Mouse (Mus musculus) hindbrain, embryonic 16.5 days (tissue): Measurements from ENCODE around the gene Slc22a18. TPM values are rescaled to one million over a fixed set of nuclear protein-coding genes. Genes with fewer than 3 reads are reported as not detected.

Experiments
- ATAC-seq: fragments of 200-750 bp; cut with Nextera tagmentation; 2 replicates; pipeline ENCODE4 v1.8.0; 2017; ENCODE audit warnings: moderate TSS enrichment, moderate library complexity
- H3K27ac ChIP-seq: fragments of 300-500 bp; sonication (generic); 2 replicates; pipeline ENCODE4 v1.5.1; 2014; ENCODE audit warnings: low read depth, mild to moderate bottlenecking, control low read depth, low read length, moderate library complexity
- H3K27me3 ChIP-seq: fragments of 300-500 bp; sonication (generic); replicated peaks from 2 replicates; pipeline ENCODE4 v1.6.1; 2014; ENCODE audit warnings: low read length; ENCODE audit not compliant: control insufficient read depth, insufficient read depth
- H3K36me3 ChIP-seq: fragments of 300-500 bp; sonication (generic); 2 replicates; pipeline ENCODE4 v1.6.1; 2014; ENCODE audit warnings: mild to moderate bottlenecking, low read length, moderate library complexity, mixed read lengths; ENCODE audit not compliant: control insufficient read depth, insufficient read depth
- H3K4me1 ChIP-seq: fragments of 300-500 bp; sonication (generic); 2 replicates; pipeline ENCODE4 v1.6.1; 2014; ENCODE audit warnings: low read depth, low read length; ENCODE audit not compliant: control insufficient read depth, insufficient read depth
- H3K4me2 ChIP-seq: fragments of 300-500 bp; sonication (generic); 2 replicates; pipeline ENCODE4 v1.6.1; 2014; ENCODE audit warnings: mild to moderate bottlenecking, low read length, control low read depth, moderate library complexity
- H3K4me3 ChIP-seq: fragments of 300-500 bp; sonication (generic); 2 replicates; pipeline ENCODE4 v1.5.1; 2014; ENCODE audit warnings: mild to moderate bottlenecking, low read length, control low read depth, moderate library complexity
- H3K9ac ChIP-seq: fragments of 300-500 bp; sonication (generic); 2 replicates; pipeline ENCODE4 v1.6.1; 2014; ENCODE audit warnings: low read depth, mild to moderate bottlenecking, control low read depth, low read length, moderate library complexity
- H3K9me3 ChIP-seq: fragments of 300-500 bp; sonication (generic); 2 replicates; pipeline ENCODE4 v1.6.1; 2014; ENCODE audit warnings: mild to moderate bottlenecking, low read length, moderate library complexity; ENCODE audit not compliant: control insufficient read depth
- WGBS: fragments of 180-500 bp; shearing (Covaris S2); extraction: QIAGEN DNeasy Blood & Tissue Kit; methylation state at CpG from one replicate; pipeline ENCODE4 v1.1.7; 2014; 5-methylcytosine and 5-hydroxymethylcytosine counted together
- polyA plus RNA-seq: library from polyadenylated mRNA; unstranded; fragments of >200 nt; fragmentation: Nextera tagmentation; extraction: Ambion mirVana; gene quantifications from 2 replicates; pipeline ENCODE4 v1.2.1, GENCODE M21; 2015

Gene Slc22a18
- 0.79 and 1.00 TPM in 2 replicates for polyA plus RNA-seq

DNA sequence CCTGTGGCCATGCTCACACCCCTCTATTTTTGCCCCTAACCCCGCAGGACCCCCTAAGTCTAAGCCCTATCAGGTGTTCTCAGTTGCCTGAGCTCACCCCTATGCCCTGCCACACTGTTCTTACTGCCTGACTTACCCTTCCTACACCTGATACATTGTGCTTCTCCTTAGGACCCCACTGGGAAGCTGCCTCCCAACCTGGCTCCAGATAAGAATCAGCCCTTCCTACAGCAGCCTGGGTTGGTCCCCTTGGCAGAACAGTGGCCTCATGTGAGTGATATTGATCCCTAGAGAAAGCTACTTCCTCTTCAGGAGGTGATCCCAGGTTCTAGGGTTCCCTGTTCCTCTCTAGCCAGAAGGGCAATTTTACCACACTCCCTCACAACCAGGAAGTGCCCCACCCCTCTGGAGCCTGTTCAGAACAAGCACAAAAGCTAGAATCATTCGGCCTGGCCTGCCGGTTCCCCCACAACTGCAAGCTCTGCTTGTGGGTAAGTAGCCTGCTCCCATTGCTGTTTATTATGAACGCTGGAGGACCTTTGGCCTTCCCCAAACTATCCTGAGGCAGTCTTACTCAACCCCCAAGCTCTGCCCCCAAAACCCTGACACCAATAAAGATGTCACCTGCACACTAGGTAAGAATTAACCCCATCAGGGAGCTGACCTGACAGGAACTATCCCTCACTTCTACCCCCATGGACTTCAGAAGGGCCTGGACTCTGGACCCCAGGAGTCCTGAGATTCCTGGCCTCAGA, at the start of gene Slc22a18:
Slc22a18 (plus strand) TSS at position 390 of the 755 bp plus-strand sequence.
- WGBS, result 43% methylated on average over 4 of the region's 4 CpGs
- Histone ChIP-seq H3K4me1 (no peaks in the 10 kb centered on the region), H3K27me3 (no peaks in the 10 kb centered on the region)

DNA sequence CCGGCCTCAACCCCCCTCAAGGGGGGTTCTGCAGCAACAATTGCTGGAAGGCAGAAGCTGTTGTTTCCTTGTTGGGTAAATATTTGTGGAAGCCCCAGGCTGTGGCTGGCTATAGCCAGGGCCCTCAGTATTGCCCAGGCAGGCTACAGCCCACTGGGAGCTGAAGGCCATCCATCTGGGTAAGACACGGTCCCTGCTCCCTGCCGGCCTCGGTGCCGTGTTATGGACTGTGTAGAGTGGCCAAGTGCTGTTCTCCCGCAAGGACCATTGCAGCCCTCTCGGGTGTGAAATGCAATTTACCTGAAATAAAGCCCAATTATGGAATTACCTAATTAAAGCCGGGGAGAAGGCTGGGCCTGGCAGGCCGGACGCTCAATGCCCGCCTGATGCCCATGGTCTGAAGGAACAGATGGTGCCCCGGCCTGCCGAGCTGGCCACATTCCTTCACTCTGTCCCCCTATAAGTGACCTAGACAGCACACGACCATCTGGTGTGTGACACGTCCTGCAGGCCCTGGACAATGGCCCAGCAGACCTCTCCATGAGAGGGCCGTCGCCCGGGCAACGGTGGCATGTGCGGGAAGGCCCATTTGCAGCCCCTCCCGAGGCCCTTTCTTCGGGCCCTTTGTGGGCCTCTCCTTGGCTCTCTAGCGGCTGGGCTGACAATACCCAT, 45.3 kb upstream of the Slc22a18 start:
- WGBS, result 16% methylated on average over 23 of the region's 23 CpGs
- Histone ChIP-seq H3K36me3 (no peaks in the 10 kb centered on the region), H3K4me3 (no peak overlapping the region), H3K9me3 (no peaks in the 10 kb centered on the region), H3K9ac (peak overlapping the region; percentile 23; the same call in 1 of the 2 replicates), H3K4me1 (peaks cover 12% of the 10 kb centered on the region), H3K4me2 (no peak overlapping the region), H3K27me3 (no peaks in the 10 kb centered on the region; the same call in 1 of the 2 replicates), H3K27ac (no peak overlapping the region)
- peak; percentile 93 for ATAC-seq

More for the DNA sequence above, at the start of gene Slc22a18:
- no peak within 1 kb of the TSS for H3K4me2 ChIP-seq
- no peaks in the 10 kb centered on the region for H3K36me3 ChIP-seq
- no peak within 1 kb of the TSS for H3K9ac ChIP-seq
- no peak within 1 kb of the TSS for H3K27ac ChIP-seq
- no peak for ATAC-seq
- H3K4me3 ChIP-seq, result no peak within 1 kb of the TSS
- H3K9me3 ChIP-seq, result no peaks in the 10 kb centered on the region

DNA sequence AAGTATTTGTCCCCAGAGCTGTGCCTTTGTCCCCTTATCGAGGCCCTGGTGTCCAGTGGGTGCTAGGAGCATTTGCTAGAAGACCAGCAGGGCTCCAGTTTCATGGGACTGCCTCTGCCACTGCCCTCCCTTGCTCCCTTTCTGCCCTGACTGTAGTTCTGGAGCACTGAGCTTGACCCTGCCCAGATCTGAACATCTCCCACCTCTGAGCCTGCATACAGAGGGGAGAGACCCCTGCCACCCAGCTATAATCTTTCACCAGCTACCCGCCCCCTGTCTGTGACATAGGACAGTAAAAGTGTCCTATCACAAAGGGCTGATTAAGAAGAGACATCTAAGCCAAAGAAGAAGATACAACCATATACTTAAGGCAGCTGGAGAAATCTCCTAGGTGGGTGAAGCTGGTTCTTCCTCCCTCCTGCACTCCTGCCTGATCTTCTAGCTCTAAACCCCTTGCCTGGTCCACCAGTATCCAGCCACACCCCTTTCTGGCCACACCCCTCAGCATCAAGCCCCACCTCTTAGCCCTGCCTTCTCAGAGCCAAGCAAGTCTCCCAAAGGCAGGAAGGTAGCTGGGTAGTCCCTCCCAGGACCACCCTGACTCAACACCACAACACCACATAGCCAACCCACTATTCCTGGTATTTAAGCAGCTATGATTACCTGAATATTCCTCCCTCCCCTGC, 44.6 kb upstream of the Slc22a18 start:
- Histone ChIP-seq H3K4me3 (no peak overlapping the region), H3K27me3 (no peaks in the 10 kb centered on the region; the same call in 1 of the 2 replicates), H3K36me3 (no peaks in the 10 kb centered on the region), H3K4me1 (peaks cover 12% of the 10 kb centered on the region), H3K9ac (no peak overlapping the region), H3K4me2 (no peak overlapping the region), H3K9me3 (no peaks in the 10 kb centered on the region), H3K27ac (no peak overlapping the region)
- WGBS, result 53% methylated on average over 2 of the region's 2 CpGs
- peak; percentile 31; the same call in 1 of the 2 replicates for ATAC-seq

DNA sequence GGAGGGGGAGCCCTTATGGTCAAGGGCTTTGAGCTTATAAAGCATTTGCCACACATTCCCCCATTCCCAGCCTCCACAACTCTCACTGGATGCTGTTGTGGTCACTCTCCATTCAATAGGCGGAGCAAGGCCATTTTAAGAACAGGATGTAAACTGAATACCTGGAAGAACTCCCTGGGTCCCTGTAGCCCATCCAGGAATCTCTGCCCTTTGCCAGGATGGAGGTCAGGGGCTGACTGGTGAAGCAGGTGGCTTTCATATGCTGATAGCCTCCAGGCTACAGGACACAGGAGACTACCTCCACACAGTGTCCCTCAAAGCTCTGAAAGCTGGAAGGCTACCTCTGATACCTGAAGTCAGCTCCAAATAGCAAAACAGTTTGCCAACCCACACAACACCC, 40.9 kb upstream of the Slc22a18 start:
- 88% methylated on average over 1 of the region's 1 CpGs for WGBS
- no peak overlapping the region for H3K4me3 ChIP-seq
- ATAC-seq, result no peak
- H3K36me3 ChIP-seq, result no peaks in the 10 kb centered on the region
- peaks cover 15% of the 10 kb centered on the region for H3K4me1 ChIP-seq
- H3K9ac ChIP-seq, result no peak overlapping the region
- no peaks in the 10 kb centered on the region for H3K27me3 ChIP-seq
- no peaks in the 10 kb centered on the region for H3K9me3 ChIP-seq
- no peak overlapping the region for H3K27ac ChIP-seq
- no peak overlapping the region for H3K4me2 ChIP-seq

DNA sequence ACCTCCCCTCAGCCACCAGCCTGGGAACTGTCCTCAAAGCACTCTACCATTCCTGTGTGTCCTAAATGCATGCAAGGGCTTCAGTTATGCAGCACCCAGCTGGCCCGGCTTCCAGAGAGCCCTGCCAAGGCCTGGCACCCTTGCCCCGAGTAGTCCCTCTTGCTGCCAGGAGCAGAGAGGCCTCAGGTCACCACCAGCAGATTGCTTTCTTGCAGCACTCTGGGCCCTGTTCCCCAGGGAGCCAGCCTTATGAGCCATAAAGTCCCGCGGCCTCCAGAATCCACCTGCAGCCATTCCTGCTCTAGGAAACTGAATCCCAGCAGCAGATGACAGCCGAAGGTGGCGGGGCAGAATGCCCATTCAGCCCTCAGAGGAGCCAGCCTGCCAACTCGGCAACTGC, 40.2 kb upstream of the Slc22a18 start:
- Histone ChIP-seq H3K9ac (no peak overlapping the region), H3K27me3 (no peaks in the 10 kb centered on the region), H3K4me3 (no peak overlapping the region), H3K27ac (no peak overlapping the region), H3K9me3 (no peaks in the 10 kb centered on the region), H3K4me2 (no peak overlapping the region), H3K4me1 (peaks cover 13% of the 10 kb centered on the region), H3K36me3 (no peaks in the 10 kb centered on the region)
- ATAC-seq, result no peak
- WGBS, result 43% methylated on average over 7 of the region's 7 CpGs

DNA sequence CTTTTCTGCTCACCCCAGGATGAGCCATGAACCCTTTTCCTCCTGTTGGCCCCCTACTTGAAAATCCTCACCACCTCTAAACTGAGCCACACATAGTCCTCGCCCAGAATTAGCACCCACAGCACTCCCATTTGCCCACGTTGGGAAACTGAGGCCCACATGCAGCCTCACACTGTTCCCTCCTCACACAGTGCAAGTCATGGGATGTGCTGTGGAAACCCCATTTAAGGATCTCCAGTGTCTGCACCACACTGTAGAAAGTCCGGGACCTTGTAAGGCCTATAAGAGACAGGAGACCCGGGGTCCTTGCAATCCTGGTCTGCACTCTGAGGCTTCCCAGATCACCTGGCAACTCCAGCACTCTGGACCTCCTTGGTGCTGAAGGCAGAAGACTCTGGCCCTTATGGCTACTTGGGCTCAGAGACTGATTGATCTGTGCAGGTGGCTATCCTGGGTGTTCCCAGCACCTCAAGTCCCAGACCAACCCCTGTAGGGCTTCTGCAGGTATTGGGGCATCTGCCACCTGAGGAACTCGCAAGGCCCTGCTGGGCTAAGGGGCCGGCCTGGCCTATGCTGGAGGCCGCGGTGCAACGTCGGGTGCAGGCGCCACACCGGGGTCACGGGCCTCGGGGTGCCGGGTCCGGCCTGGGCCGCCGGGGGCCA, 36.2 kb upstream of the Slc22a18 start:
- H3K27me3 ChIP-seq, result no peaks in the 10 kb centered on the region; the same call in 1 of the 2 replicates
- H3K4me1 ChIP-seq, result peaks cover 12% of the 10 kb centered on the region
- H3K36me3 ChIP-seq, result no peaks in the 10 kb centered on the region
- H3K9ac ChIP-seq, result peak overlapping the region; percentile 76
- WGBS, result 18% methylated on average over 18 of the region's 18 CpGs
- no peaks in the 10 kb centered on the region for H3K9me3 ChIP-seq
- peak; percentile 48 for ATAC-seq
- H3K4me2 ChIP-seq, result peak overlapping the region; percentile 83
- H3K27ac ChIP-seq, result 0 out of 2 replicates have a peak overlapping the region, but pooled peaks have one; percentile 2
- peak overlapping the region; percentile 44 for H3K4me3 ChIP-seq

DNA sequence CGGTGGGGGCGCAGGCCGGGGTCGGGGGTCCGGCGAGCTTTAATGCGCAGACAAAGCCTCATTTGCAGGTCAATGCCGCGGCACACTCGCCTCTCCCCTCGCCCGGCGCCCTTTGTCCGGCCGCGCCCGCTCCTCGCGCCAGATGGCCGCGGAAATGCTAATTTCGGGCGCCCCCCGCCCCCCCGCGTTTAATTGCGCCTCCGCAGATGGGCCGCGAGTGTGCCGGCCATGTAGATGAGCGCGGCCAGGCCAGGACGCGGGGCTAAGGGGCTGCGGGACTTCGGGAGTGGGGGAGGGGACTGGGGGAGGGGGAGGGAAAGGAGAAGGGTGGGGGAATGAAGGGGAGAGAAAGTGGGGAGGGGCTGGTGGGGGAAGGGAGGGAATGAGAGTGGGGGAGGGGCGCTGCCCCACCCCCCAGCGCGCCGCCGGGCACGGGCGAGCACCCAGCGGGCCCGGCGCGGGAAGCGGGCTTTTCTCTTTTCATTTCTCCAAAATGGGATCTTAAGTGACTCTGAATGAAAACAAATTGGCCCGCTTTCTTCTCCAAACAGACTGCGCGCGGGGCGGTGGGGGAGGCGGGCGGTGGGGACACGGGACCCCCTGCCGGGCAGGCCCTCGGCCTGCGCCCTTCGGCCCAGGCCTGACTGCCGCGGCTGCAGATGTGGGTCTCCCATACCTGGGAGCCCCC, 35.5 kb upstream of the Slc22a18 start:
- H3K36me3 ChIP-seq, result no peaks in the 10 kb centered on the region
- 1% methylated on average over 62 of the region's 63 CpGs for WGBS
- ATAC-seq, result peak; percentile 71
- peak overlapping the region; percentile 76 for H3K9ac ChIP-seq
- peak overlapping the region; percentile 83 for H3K4me2 ChIP-seq
- H3K4me3 ChIP-seq, result peak overlapping the region; percentile 44
- H3K27ac ChIP-seq, result peak overlapping the region; percentile 18; the same call in 1 of the 2 replicates
- peaks cover 12% of the 10 kb centered on the region for H3K4me1 ChIP-seq
- H3K9me3 ChIP-seq, result no peaks in the 10 kb centered on the region
- H3K27me3 ChIP-seq, result no peaks in the 10 kb centered on the region; the same call in 1 of the 2 replicates

DNA sequence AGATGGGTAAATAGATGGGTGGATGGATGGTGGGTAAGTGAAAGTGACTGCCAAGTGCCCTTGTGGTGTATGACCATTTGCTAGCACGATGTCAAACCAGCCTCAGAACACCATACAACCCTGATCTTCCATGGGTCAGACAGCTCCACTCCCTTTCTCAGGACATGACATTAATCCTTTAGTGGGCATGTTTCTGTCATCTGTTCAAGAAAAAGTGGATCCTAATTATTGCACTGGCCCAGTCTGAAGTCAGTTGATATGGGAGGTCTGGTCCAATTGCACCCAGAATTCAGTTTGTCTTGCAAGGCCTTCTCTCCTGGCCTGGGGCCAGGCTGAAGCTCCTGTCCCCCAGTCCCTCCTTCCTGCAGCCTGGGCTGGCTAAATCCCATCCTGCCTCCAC, 34.6 kb upstream of the Slc22a18 start:
- WGBS, result 67% methylated on average over 1 of the region's 1 CpGs
- Histone ChIP-seq H3K4me1 (peaks cover 12% of the 10 kb centered on the region), H3K4me3 (no peak overlapping the region), H3K4me2 (no peak overlapping the region), H3K27me3 (no peaks in the 10 kb centered on the region; the same call in 1 of the 2 replicates), H3K9ac (no peak overlapping the region), H3K9me3 (no peaks in the 10 kb centered on the region), H3K27ac (no peak overlapping the region), H3K36me3 (no peaks in the 10 kb centered on the region)
- ATAC-seq, result no peak
